Mouse (Mus musculus) erythroblast, embryonic 14.5 days (primary cell): ENCODE measurements around the gene Ypel4.

Experiments used
- GATA1 ChIP-seq: IDR thresholded peaks from 2 replicates; pipeline ENCODE4 v1.6.1; 2012; ENCODE audit warnings: low read length, inconsistent platforms, mixed read lengths
- TAL1 ChIP-seq: IDR thresholded peaks from 3 replicates; pipeline ENCODE4 v1.6.1; 2012; ENCODE audit warnings: low read length, inconsistent platforms, mixed read lengths

DNA sequence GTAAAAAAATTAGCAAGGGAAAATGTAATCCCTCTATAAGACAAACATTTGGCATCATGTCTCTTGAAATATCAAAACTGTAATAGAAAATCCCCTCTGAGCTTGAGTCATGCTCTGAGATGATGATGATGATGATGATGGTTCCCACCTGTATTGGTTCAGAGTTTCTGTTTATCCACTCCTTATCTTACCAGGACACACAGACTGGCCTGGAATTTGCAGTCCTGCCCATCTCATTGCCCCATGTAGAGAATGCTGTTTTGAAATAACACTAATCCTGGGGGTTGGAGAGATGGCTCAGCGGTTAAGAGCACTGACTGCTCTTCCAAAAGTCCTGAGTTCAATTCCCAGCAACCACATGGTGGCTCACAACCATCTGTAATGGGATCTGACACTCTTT is 1.5 kb upstream of the Ypel4 start:
- TF ChIP-seq GATA1: peak; percentile 70
- TF ChIP-seq TAL1: peak; percentile 53; the same call in 2 of the 3 replicates
